Mouse (Mus musculus): ENCODE results near the gene Slc16a10.

Gene Slc16a10

GRCm38 (mm10) chr10:40107995-40108394, 34.1 kb downstream of the Slc16a10 start:
- peak in 1 of 2 experiments; percentile 27 for DNase-seq

GRCm38 (mm10) chr10:40105174-40105573, 36.9 kb downstream of the Slc16a10 start:
- DNase-seq, result no peak

- DNase-seq, result peak; percentile 64 to 85
Observed at GRCm38 (mm10) chr10:40103790-40104189, 38.3 kb downstream of the Slc16a10 start.

DNA sequence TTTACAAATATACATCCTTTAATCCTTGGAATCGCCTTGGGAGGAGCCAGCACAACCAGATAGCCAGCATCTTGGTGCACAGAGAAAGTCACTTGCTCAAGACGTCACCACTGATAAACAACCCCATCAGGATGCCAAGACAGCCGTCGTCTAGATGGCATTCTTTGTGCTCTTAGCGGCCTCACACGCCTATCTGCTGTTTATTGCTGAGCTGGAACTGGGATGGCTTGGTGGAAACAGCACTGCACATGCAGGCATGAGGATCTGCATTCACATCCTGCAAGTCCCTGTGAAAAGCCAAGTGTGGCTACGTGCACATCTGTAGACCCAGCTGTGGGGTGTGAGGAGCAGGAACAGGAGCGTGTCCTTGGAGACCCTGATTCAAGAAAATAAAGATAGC, 39.1 kb downstream of the Slc16a10 start:
- DNase-seq, result peak in 1 of 2 experiments; percentile 34

GRCm38 (mm10) chr10:40102166-40102565, 39.9 kb downstream of the Slc16a10 start:
- DNase-seq, result no peak

DNA sequence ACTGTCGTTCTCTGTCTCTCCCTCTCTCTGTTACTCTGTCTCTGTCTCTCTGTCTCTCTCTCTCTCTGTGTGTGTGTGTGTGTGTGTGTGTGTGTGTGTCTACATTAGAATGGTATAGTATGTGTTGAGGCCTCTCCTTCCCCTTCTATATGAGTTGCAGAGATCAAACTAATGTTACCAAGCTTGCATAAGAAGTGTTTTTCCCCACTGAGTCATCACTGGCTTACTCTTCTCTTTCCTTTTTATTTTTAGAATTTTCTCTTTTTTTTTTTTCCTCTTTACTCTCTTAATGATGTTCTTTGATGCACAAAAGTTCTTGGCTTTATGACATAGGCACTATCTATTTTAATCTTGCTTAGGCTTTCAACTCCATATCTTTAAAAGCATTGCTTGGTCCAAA, 43.6 kb downstream of the Slc16a10 start:
- DNase-seq, result no peak

- DNase-seq, result no peak
Observed at GRCm38 (mm10) chr10:40097519-40097918, 44.5 kb downstream of the Slc16a10 start.

GRCm38 (mm10) chr10:40094752-40095151, 47.3 kb downstream of the Slc16a10 start:
- DNase-seq, result no peak

DNA sequence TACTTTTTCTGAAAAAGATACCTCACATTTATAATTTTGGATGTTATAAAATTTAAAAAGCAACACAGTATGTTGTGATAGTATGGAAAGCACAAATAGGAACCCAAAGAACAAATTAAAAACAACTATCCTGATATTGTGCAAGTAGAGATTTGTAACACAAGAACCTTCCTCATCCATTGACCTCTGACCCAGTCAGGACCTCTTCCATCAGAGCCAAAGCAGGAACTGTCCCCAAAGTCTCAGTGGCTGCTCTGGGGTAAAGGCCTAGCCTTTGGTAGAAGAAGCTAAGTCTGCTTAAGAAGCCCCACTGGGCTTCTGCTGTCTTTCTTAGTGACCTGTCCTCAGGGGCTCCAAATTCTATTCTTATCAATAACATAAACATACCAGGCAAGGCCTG, 48.5 kb downstream of the Slc16a10 start:
- no peak for DNase-seq

DNA sequence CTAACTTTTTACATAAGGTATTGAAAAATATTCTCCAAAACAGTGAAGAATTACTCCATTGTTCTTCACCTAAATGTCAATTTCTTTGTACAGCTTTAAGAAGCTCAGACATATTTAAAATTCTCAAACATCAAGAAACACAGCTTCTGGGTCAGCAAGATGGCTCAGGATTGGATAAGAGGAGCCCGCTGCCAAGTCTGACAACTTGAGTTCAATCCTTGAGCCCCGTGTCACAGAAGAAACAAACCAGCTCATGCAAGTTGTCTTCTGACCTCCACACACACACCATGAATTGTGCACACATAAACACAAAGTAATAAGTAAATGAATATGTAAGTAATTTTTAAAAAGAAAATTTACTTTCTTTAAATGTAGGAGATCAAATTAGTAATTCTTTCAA, 50.6 kb downstream of the Slc16a10 start:
- no peak for DNase-seq

GRCm38 (mm10) chr10:40090504-40091428, 51.3 kb downstream of the Slc16a10 start:
- no peak for DNase-seq

GRCm38 (mm10) chr10:40084332-40085093, 57.5 kb downstream of the Slc16a10 start:
- peak; percentile 62 to 72 for DNase-seq

GRCm38 (mm10) chr10:40083556-40083955, 58.5 kb downstream of the Slc16a10 start:
- DNase-seq, result no peak

- no peak for DNase-seq
Observed at GRCm38 (mm10) chr10:40082668-40083067, 59.4 kb downstream of the Slc16a10 start.

DNA sequence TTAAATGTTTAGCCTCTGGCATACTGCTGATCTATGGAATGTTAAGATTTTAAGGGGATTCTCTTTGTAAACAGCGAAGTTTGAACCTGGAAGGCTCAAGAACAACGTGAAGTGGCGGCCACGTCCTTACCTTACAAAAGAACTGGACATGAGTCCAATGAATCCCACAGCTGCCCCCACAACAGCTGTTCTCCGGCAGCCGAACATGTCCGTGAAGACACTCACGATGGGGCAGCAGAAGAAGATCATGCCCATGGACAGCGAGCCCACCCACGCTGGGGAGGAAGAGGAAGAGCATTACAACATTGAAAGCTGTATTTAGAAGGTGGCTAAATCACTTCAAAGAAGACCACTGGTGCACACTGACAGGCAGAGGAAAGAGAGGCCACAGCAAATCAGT, 61.5 kb downstream of the Slc16a10 start:
- no peak for DNase-seq

- no peak for DNase-seq
Observed at GRCm38 (mm10) chr10:40079256-40079655, 62.8 kb downstream of the Slc16a10 start.

DNA sequence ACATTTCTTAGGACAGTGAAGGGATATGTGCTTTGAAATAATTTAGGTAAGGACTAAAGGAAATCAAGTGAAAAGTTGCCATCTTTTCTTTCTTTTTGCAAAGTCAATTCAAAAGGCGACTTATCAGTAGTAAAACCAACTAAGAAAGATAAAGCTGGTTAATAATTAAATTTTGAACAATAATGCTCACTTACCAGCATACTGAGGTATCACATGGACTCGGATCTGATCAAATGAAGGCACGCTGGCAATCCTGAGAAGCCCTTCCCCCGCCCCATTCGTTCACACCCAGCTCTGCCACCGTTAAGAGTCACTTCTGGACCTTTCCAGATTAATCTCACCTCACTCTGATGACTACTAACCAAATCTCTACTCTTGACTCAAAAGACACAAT, 64.1 kb downstream of the Slc16a10 start:
- DNase-seq, result no peak

GRCm38 (mm10) chr10:40077346-40077959, 64.6 kb downstream of the Slc16a10 start:
- no peak for DNase-seq

- no peak for DNase-seq
Observed at GRCm38 (mm10) chr10:40073608-40074007, 68.5 kb downstream of the Slc16a10 start.

DNA sequence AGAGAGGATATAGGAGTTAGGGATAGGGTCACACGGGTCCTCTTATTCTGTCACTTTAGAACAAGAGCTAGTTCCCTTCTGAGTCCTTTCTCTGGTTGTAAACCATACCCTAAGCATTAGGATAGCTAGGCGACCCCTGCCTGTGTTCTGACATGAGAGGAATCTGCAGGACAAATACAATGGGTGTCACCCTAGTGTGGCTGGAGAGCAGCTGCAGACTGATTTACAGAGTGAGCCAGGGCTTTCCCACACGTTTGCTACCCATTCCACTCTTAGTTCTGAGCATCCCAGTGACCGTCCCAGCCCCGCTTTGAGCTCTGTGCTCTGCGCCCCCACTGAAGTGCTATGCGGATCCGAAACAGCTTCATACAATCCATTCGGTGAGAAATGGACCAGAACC, 71.4 kb downstream of the Slc16a10 start:
- no peak for DNase-seq

DNA sequence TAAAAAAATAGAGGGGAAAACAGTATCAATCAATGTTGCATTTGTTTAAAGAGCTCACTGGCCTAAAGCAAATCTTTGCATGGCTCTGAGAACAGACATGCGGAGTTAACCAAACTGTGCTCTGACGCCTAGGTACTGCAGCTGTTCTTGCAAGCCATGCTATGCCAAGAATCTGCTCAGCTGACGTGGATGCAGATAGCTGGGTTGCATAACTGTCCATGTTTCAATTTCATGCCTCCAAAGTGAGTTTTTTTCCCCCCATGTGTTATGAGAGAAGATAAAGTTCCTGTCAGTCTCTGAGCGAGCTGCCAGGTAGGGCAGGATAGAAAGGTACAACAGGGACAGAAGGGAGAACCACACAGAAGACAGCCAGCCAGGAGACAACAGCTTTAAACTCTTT, 72.8 kb downstream of the Slc16a10 start:
- no peak for DNase-seq

GRCm38 (mm10) chr10:40068595-40068994, 73.5 kb downstream of the Slc16a10 start:
- DNase-seq, result no peak

DNA sequence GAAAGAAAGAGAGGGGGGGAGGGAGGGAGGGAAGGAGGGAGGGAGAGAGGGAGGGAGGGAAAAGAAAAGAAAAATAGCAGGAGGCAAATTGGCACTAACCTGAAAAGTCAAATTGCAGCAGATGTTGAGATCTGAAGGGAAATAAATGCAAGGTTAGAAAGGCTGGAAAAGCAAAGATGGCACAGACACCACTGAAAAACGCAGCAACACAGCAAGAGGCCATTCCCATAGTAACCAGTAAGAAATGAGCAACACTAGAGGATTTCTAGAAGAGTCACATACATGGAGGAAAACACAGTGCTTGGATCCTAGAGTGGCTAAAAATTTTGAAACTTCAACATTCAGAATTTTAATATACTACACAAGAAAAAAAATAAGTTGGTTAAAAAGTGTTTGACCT, 74.5 kb downstream of the Slc16a10 start:
- no peak for DNase-seq
